Mouse (Mus musculus) intestine, embryonic 14.5 days (tissue): ENCODE results near the gene Tsfm. TPM values are rescaled to one million over a fixed set of nuclear protein-coding genes. Genes with fewer than 3 reads are reported as not detected.
"Not testable (repeated sequence)": the region's sequence is repeated elsewhere in the genome, so short reads cannot be mapped to it uniquely, and the experiment has no call there.

Experiments
- ATAC-seq: fragments of 200-750 bp; cut with Nextera tagmentation; replicated peaks from 2 replicates; pipeline ENCODE4 v1.8.0; 2017; ENCODE audit warnings: low read depth, moderate number of reproducible peaks, moderate TSS enrichment, moderate library complexity; ENCODE audit not compliant: low FRiP score, low TSS enrichment
- DNase-seq: peaks from one replicate; pipeline ENCODE4 v3.0.0-alpha.2; 2018; ENCODE audit warnings: low spot score
- H3K27ac ChIP-seq: fragments of 300-500 bp; sonication (generic); 2 replicates; pipeline ENCODE4 v1.5.1; 2014; ENCODE audit warnings: low read depth, mild to moderate bottlenecking, control low read depth
- H3K27me3 ChIP-seq: fragments of 300-500 bp; sonication (generic); replicated peaks from 2 replicates; pipeline ENCODE4 v1.6.1; 2014; ENCODE audit warnings: low read length, control low read depth; ENCODE audit not compliant: control insufficient read depth, insufficient read depth
- H3K36me3 ChIP-seq: fragments of 300-500 bp; sonication (generic); 2 replicates; pipeline ENCODE4 v1.6.1; 2014; ENCODE audit warnings: low read length, control low read depth; ENCODE audit not compliant: control insufficient read depth, insufficient read depth
- H3K4me1 ChIP-seq: fragments of 300-500 bp; sonication (generic); replicated peaks from 2 replicates; pipeline ENCODE4 v1.6.1; 2014; ENCODE audit warnings: low read length, control low read depth, mixed read lengths; ENCODE audit not compliant: control insufficient read depth, insufficient read depth
- H3K4me2 ChIP-seq: fragments of 300-500 bp; sonication (generic); 2 replicates; pipeline ENCODE4 v1.6.1; 2014; ENCODE audit warnings: low read length
- H3K4me3 ChIP-seq: fragments of 300-500 bp; sonication (generic); 2 replicates; pipeline ENCODE4 v1.5.1; 2014; ENCODE audit warnings: low read depth, low read length, control low read depth, mixed read lengths
- H3K9ac ChIP-seq: fragments of 300-500 bp; sonication (generic); 2 replicates; pipeline ENCODE4 v1.6.1; 2014; ENCODE audit warnings: mild to moderate bottlenecking, low read length
- H3K9me3 ChIP-seq: fragments of 300-500 bp; sonication (generic); 2 replicates; pipeline ENCODE4 v1.6.1; 2016; ENCODE audit warnings: low read length, control low read depth; ENCODE audit not compliant: control insufficient read depth
- whole genome bisulfite sequencing: fragments of 180-500 bp; shearing (Covaris S2); extraction: QIAGEN DNeasy Blood & Tissue Kit; methylation state at CpG from one replicate; pipeline ENCODE4 v1.1.7; 2014; 5-methylcytosine and 5-hydroxymethylcytosine counted together
- polyA plus RNA-seq: library from polyadenylated mRNA; unstranded; fragments of >200 nt; fragmentation: Nextera tagmentation; extraction: Ambion mirVana; gene quantifications from 2 replicates; pipeline ENCODE4 v1.2.1, GENCODE M21; 2014

Gene Tsfm
- polyA plus RNA-seq, 1 experiment from 2014 or later = 86.3 TPM

- 60% methylated on average over 9 of the region's 9 CpGs for WGBS
- ATAC-seq = no peak
- H3K27ac ChIP-seq = no peak within 1 kb of the TSS
- peaks cover 48% of the 10 kb centered on the region for H3K27me3 ChIP-seq
- H3K9me3 ChIP-seq = no peaks in the 10 kb centered on the region
- H3K4me3 ChIP-seq = no peak within 1 kb of the TSS
- H3K4me1 ChIP-seq = peaks cover 15% of the 10 kb centered on the region
- DNase-seq = no peak
- H3K9ac ChIP-seq = no peak within 1 kb of the TSS
- H3K4me2 ChIP-seq = no peak within 1 kb of the TSS
- no peaks in the 10 kb centered on the region for H3K36me3 ChIP-seq
Observed at GRCm38 (mm10) chr10:127075080-127075479, 44.4 kb upstream of the Tsfm start, which contains the start of gene Agap2. Gene Agap2, plus strand, starts transcription at chr10:127075284.

GRCm38 (mm10) chr10:127073981-127074380 lies 43.3 kb upstream of the Tsfm start:
- no peak for ATAC-seq
- Histone ChIP-seq H3K27ac (no peak overlapping the region), H3K9ac (no peak overlapping the region), H3K4me3 (no peak overlapping the region), H3K27me3 (peaks cover 37% of the 10 kb centered on the region), H3K36me3 (no peaks in the 10 kb centered on the region), H3K9me3 (no peaks in the 10 kb centered on the region), H3K4me1 (peaks cover 13% of the 10 kb centered on the region), H3K4me2 (no peak overlapping the region)
- DNase-seq = no peak
- WGBS = 87% methylated on average over 1 of the region's 1 CpGs

DNA sequence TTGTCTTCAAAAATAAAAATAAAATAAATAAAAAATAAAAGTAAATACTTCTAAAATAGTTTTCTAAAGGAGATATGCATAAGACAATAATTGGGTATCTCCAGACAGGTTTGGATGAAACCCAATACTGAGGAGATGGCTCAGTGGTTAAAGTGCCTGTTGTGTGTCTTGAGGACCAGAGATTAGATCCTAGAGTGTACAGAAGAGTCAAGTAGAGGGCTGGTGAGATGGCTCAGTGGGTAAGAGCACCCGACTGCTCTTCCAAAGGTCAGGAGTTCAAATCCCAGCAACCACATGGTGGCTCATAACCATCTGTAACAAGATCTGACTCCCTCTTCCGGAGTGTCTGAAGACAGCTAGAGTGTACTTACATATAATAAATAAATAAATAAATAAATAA lies 42.3 kb upstream of the Tsfm start:
- H3K9me3 ChIP-seq, H3K4me3 ChIP-seq, ATAC-seq, H3K36me3 ChIP-seq, H3K27ac ChIP-seq, H3K9ac ChIP-seq, DNase-seq, H3K4me2 ChIP-seq: not testable (repeated sequence)
- WGBS = 77% methylated on average over 2 of the region's 2 CpGs
- peaks cover 27% of the 10 kb centered on the region for H3K27me3 ChIP-seq
- H3K4me1 ChIP-seq = peaks cover 15% of the 10 kb centered on the region

DNA sequence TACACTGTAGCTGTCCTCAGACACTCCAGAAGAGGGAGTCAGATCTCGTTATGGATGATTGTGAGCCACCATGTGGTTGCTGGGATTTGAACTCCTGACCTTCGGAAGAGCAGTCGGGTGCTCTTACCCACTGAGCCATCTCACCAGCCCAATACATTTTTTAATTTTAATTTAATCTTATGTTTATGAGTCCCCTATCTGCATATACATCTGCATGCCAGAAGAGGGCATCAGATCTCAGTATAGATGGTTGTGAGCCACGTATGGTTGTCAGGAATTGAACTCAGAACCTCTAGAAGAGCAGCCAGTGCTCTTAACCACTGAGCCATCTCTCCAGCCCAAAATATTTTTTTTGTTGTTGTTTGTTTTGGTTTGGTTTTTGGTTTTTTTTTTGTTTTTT lies 41.6 kb upstream of the Tsfm start:
- H3K4me3 ChIP-seq, ATAC-seq, H3K9ac ChIP-seq, H3K4me2 ChIP-seq, DNase-seq, H3K9me3 ChIP-seq, H3K27ac ChIP-seq: not testable (repeated sequence)
- Histone ChIP-seq H3K27me3 (peaks cover 20% of the 10 kb centered on the region), H3K4me1 (peaks cover 15% of the 10 kb centered on the region), H3K36me3 (peaks cover 17% of the 10 kb centered on the region)
- 84% methylated on average over 4 of the region's 4 CpGs for WGBS

- H3K4me3 ChIP-seq = peak overlapping the region; percentile 79
- peak overlapping the region; percentile 90 for H3K4me2 ChIP-seq
- peaks cover 15% of the 10 kb centered on the region for H3K4me1 ChIP-seq
- DNase-seq = no peak
- 74% methylated on average over 9 of the region's 9 CpGs for WGBS
- H3K27ac ChIP-seq = no peak overlapping the region
- H3K36me3 ChIP-seq = peaks cover 27% of the 10 kb centered on the region
- no peaks in the 10 kb centered on the region for H3K9me3 ChIP-seq
- peak overlapping the region; percentile 77 for H3K9ac ChIP-seq
- ATAC-seq = no peak
- peaks cover 10% of the 10 kb centered on the region; the same call in 1 of the 2 replicates for H3K27me3 ChIP-seq
Observed at GRCm38 (mm10) chr10:127071203-127071602, 40.6 kb upstream of the Tsfm start.

DNA sequence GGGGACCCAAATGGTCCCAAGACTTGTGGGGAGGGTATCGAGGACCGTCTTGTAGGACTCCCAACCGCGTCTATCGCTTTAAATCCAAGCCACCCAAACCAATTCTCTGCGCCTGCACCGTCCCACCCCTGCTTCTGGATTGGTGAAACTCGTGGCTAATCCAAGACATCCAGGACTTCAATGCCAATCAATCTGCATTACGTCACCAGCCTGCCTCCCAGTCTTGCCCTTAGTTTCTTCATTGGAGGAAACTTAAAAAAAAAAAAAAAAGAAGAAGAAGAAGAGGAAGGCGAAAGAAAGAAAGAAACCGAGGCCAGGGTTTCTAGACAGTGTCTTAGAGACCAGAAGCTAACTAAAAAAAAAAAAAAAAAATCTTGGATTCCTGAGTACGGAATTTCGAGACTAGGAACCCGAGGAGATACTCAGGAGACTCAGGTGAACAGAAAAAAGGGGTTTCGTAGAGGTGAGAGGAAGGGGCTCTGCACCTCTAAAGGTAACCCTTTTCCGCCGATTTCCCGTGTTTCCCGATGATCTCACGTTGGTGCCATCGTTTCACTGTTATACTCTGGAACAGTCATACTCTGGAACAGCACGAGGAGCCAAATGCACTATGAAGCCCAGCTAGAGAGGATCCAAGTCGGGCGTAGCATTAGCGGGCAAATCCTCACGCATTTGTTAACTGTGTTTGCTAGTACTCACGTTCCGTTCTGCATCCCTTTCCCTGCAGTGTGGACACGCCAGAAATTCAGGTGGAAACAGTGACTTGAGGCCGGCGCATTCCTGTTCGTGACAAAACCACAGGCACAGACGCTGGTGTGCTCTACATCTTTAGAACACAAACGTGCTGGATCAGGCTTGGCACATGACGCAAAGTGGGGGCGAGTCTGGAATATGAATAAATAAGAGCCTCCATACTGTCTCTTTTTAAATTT lies 39.8 kb upstream of the Tsfm start, which contains the start of gene Tspan31:
Gene Tspan31, minus strand, starts transcription at position 75 of the 932 bp plus-strand sequence.
- Histone ChIP-seq H3K4me2 (peak within 1 kb of the TSS; percentile 90), H3K27me3 (peaks cover 2% of the 10 kb centered on the region; the same call in 1 of the 2 replicates), H3K36me3 (peaks cover 35% of the 10 kb centered on the region), H3K4me3 (peak within 1 kb of the TSS; percentile 79), H3K9me3 (no peaks in the 10 kb centered on the region), H3K4me1 (peaks cover 15% of the 10 kb centered on the region), H3K9ac (peak within 1 kb of the TSS; percentile 77), H3K27ac (peak within 1 kb of the TSS; percentile 89)
- DNase-seq = peak; percentile 67
- peak; percentile 87 for ATAC-seq
- 2% methylated on average over 36 of the region's 36 CpGs for WGBS

GRCm38 (mm10) chr10:127069281-127070189 lies 38.9 kb upstream of the Tsfm start:
- 6% methylated on average over 30 of the region's 30 CpGs for WGBS

GRCm38 (mm10) chr10:127068360-127069038 lies 37.9 kb upstream of the Tsfm start:
- no peak for ATAC-seq
- WGBS = 74% methylated on average over 9 of the region's 9 CpGs
- Histone ChIP-seq H3K9ac (peak overlapping the region; percentile 77), H3K27ac (peak overlapping the region; percentile 89), H3K36me3 (peaks cover 45% of the 10 kb centered on the region), H3K9me3 (no peaks in the 10 kb centered on the region), H3K4me3 (peak overlapping the region; percentile 79), H3K4me1 (peaks cover 22% of the 10 kb centered on the region), H3K4me2 (peak overlapping the region; percentile 90), H3K27me3 (no peaks in the 10 kb centered on the region)
- DNase-seq = no peak

More at GRCm38 (mm10) chr10:127069281-127070189, 38.9 kb upstream of the Tsfm start:
- peak overlapping the region; percentile 89 for H3K27ac ChIP-seq
- peaks cover 44% of the 10 kb centered on the region for H3K36me3 ChIP-seq
- H3K9ac ChIP-seq = peak overlapping the region; percentile 77
- H3K27me3 ChIP-seq = no peaks in the 10 kb centered on the region
- DNase-seq (peak; percentile 86), ATAC-seq (peak; percentile 41)
- H3K4me2 ChIP-seq = peak overlapping the region; percentile 90
- peaks cover 22% of the 10 kb centered on the region for H3K4me1 ChIP-seq
- H3K9me3 ChIP-seq = no peaks in the 10 kb centered on the region
- H3K4me3 ChIP-seq = peak overlapping the region; percentile 79
